Mouse (Mus musculus) heart, embryonic 13.5 days (tissue): ENCODE results near the gene Il1rl2. TPM values are rescaled to one million over a fixed set of nuclear protein-coding genes. Genes with fewer than 3 reads are reported as not detected.

Source experiments
- ATAC-seq: fragments of 200-750 bp; cut with Nextera tagmentation; 2 replicates; pipeline ENCODE4 v1.8.0; 2017; ENCODE audit warnings: moderate TSS enrichment; ENCODE audit not compliant: insufficient number of reproducible peaks, low FRiP score, low TSS enrichment; ENCODE audit errors: extremely low read depth
- H3K27ac ChIP-seq: fragments of 300-500 bp; sonication (generic); replicated peaks from 2 replicates; pipeline ENCODE4 v1.5.1; 2015; ENCODE audit warnings: moderate library complexity, mild to moderate bottlenecking, inconsistent platforms
- H3K27me3 ChIP-seq: fragments of 300-500 bp; sonication (generic); replicated peaks from 2 replicates; pipeline ENCODE4 v1.6.1; 2015; ENCODE audit warnings: mild to moderate bottlenecking, inconsistent platforms
- H3K36me3 ChIP-seq: fragments of 300-500 bp; sonication (generic); 2 replicates; pipeline ENCODE4 v1.6.1; 2015; ENCODE audit warnings: mild to moderate bottlenecking, inconsistent platforms
- H3K4me1 ChIP-seq: fragments of 300-500 bp; sonication (generic); 2 replicates; pipeline ENCODE4 v1.6.1; 2015; ENCODE audit warnings: inconsistent platforms
- H3K4me2 ChIP-seq: fragments of 300-500 bp; sonication (generic); 2 replicates; pipeline ENCODE4 v1.6.1; 2015; ENCODE audit warnings: inconsistent platforms, mild to moderate bottlenecking, moderate library complexity
- H3K4me3 ChIP-seq: fragments of 300-500 bp; sonication (generic); 2 replicates; pipeline ENCODE4 v1.5.1; 2015; ENCODE audit warnings: moderate library complexity, mild to moderate bottlenecking, inconsistent platforms
- H3K9ac ChIP-seq: fragments of 300-500 bp; sonication (generic); 2 replicates; pipeline ENCODE4 v1.6.1; 2015; ENCODE audit warnings: inconsistent platforms, mild to moderate bottlenecking, moderate library complexity
- H3K9me3 ChIP-seq: fragments of 300-500 bp; sonication (generic); 2 replicates; pipeline ENCODE4 v1.6.1; 2016; ENCODE audit warnings: inconsistent platforms
- WGBS: fragments of 180-500 bp; shearing (Covaris S2); methylation state at CpG from one replicate; pipeline ENCODE4 v1.1.7; 2015; ENCODE audit warnings: mixed read lengths; 5-methylcytosine and 5-hydroxymethylcytosine counted together
- polyA plus RNA-seq: library from polyadenylated mRNA; unstranded; fragments of >200 nt; fragmentation: Nextera tagmentation; extraction: Ambion mirVana; gene quantifications from 2 replicates; pipeline ENCODE4 v1.2.1, GENCODE M21; 2015

The Il1rl2 gene
- polyA plus RNA-seq, 1 experiment from 2014 or later, result 3.8 TPM

DNA sequence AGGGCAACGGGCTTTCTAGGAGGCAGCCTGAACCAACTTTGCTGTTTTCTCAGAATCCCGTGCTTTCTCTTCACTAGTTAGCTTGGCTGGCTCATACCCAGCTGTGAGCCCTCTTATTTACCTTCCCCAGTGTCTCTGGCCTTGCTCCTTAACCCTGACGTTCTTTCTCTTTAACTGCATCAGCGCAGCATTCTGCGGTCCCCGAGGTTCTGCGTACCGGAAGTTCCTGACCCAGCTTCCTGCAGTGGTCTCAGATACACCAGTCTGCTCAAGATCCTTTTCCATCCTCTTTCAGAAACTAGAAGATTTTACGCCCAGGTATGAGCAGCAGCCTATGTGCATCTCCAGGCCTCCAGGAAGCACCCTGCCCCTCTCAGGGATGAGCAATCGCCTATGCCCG is 56.6 kb downstream of the Il1rl2 start:
- no peaks in the 10 kb centered on the region for H3K9me3 ChIP-seq
- H3K4me3 ChIP-seq, result no peak overlapping the region
- no peak overlapping the region for H3K27ac ChIP-seq
- H3K9ac ChIP-seq, result no peak overlapping the region
- H3K36me3 ChIP-seq, result no peaks in the 10 kb centered on the region
- H3K27me3 ChIP-seq, result no peaks in the 10 kb centered on the region
- ATAC-seq, result no peak
- no peak overlapping the region for H3K4me2 ChIP-seq
- peaks cover 6% of the 10 kb centered on the region for H3K4me1 ChIP-seq
- WGBS, result 80% methylated on average over 11 of the region's 11 CpGs

DNA sequence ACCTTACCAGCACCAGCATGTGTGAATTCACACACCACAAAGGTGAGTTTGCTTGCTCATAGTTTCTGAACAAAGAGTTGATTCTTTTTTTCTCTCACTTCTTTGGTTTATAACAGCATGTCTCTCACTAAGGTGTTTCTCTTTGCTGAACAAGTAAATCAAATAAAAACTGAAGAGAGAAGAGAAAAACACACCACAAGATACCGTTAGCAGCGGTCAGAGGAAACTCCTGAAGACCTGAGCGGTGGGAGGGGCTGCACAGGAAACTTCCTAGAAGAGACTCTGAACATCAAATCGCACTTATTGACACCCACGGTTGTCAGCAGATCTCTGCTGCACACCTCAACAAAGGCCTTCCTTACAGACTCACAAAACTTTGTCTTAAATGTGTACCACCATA is 58.4 kb downstream of the Il1rl2 start:
- Histone ChIP-seq H3K9ac (no peak overlapping the region), H3K36me3 (no peaks in the 10 kb centered on the region), H3K4me2 (no peak overlapping the region), H3K27ac (no peak overlapping the region), H3K9me3 (peaks cover 2% of the 10 kb centered on the region; the same call in 1 of the 2 replicates), H3K27me3 (no peaks in the 10 kb centered on the region), H3K4me1 (no peaks in the 10 kb centered on the region), H3K4me3 (no peak overlapping the region)
- ATAC-seq, result no peak
- 75% methylated on average over 5 of the region's 5 CpGs for WGBS

DNA sequence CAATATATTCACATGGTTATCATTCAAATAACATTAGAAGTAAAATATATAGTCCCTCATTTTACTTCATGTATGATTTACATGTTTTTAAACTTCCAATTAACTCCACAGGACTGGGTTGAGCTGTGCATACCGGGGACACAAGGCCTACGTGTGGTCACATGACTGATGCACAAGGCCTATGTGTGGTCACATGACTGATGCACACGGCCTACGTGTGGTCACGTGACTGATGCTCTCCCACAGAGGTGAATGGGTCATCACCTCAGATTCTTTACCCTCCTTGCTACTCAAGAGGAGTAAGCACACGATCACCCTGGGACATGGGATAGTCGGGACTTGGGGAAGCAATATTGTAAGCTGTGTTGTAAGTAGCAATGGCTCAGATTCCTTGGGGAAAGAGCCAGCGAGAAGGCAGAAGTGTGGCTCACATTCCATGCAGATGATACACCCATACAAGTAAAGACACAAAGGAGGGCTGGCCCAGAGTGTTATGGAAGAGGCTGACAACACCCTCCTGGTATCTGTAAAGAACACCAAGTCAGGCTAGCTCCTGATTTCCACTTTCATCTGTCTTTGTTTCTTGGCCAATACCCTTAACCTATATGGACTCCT is 60.6 kb downstream of the Il1rl2 start:
- no peaks in the 10 kb centered on the region for H3K36me3 ChIP-seq
- 82% methylated on average over 8 of the region's 8 CpGs for WGBS
- no peaks in the 10 kb centered on the region for H3K27me3 ChIP-seq
- H3K9me3 ChIP-seq, result peaks cover 14% of the 10 kb centered on the region
- ATAC-seq, result no peak
- H3K4me2 ChIP-seq, result no peak overlapping the region
- H3K4me3 ChIP-seq, result no peak overlapping the region
- no peak overlapping the region for H3K27ac ChIP-seq
- no peak overlapping the region for H3K9ac ChIP-seq
- H3K4me1 ChIP-seq, result no peaks in the 10 kb centered on the region

DNA sequence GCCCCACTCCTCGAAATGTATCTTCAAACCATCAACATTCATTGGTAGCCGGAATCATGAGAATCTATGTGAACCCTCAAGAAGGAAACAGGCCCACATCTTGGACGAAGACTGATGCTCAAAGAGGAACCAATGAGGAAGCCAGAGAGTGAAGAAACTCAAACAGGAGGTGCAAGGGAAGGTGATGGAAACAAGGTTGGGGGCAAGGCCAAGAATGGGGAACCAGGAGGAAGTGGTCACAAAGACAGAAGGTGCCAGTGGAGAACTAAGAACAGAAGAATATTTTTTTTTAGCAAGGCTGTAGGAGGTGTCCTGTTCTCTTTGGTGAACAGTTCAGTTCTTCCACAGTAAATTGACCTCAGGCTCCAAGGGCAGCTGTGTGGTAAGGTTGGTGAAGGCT is 67.0 kb downstream of the Il1rl2 start:
- no peaks in the 10 kb centered on the region for H3K27me3 ChIP-seq
- H3K27ac ChIP-seq, result no peak overlapping the region
- no peak overlapping the region for H3K4me2 ChIP-seq
- no peaks in the 10 kb centered on the region for H3K4me1 ChIP-seq
- ATAC-seq, result no peak
- no peaks in the 10 kb centered on the region for H3K36me3 ChIP-seq
- WGBS, result 75% methylated on average over 3 of the region's 3 CpGs
- H3K9me3 ChIP-seq, result peaks cover 14% of the 10 kb centered on the region
- H3K9ac ChIP-seq, result no peak overlapping the region
- no peak overlapping the region for H3K4me3 ChIP-seq

DNA sequence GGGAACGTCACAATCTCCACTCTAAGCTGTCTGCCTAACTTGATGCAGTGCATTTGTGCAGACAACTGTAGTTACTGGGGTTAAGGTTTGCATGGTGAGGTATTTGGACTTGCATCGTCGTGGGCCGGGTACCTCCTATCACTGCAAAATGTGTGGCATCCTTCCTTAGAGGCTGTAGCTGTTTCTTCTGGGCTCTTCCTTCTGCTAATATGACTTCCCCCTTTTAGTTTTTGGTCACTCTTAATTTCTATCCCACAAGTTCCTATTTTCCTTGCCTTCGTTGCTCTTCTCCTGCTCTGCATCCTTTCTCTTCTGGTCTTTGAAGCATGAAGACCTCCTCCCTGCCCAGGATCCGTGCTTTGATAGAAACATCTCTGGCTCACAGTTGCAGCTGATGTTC is 68.1 kb downstream of the Il1rl2 start:
- Histone ChIP-seq H3K4me2 (no peak overlapping the region), H3K27ac (no peak overlapping the region), H3K36me3 (no peaks in the 10 kb centered on the region), H3K27me3 (no peaks in the 10 kb centered on the region), H3K4me3 (no peak overlapping the region), H3K9me3 (peaks cover 14% of the 10 kb centered on the region), H3K9ac (no peak overlapping the region), H3K4me1 (no peaks in the 10 kb centered on the region)
- 65% methylated on average over 6 of the region's 6 CpGs for whole genome bisulfite sequencing
- ATAC-seq, result no peak

DNA sequence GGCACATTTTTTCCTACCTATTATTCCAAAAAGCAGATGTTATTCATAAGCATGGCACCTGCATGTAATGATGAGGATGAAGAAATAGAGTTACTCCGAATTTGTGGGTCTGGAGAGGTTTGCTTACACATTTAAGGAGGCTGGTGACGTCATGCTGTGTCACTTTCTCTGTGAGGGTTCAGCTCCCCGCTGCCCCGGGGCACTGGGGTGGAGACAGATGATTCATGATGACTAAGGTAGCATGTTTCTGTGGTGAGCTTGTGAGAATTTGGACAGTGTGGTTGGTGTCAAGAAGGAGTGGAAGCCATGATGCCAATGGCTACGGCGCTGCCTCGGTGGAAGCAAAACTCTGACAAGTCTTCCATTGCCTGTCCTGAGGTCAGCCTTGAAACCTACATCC is 68.8 kb downstream of the Il1rl2 start:
- no peak for ATAC-seq
- no peaks in the 10 kb centered on the region for H3K36me3 ChIP-seq
- WGBS, result 71% methylated on average over 7 of the region's 7 CpGs
- H3K9ac ChIP-seq, result no peak overlapping the region
- H3K27me3 ChIP-seq, result no peaks in the 10 kb centered on the region
- H3K4me1 ChIP-seq, result no peaks in the 10 kb centered on the region
- peaks cover 8% of the 10 kb centered on the region for H3K9me3 ChIP-seq
- no peak overlapping the region for H3K4me3 ChIP-seq
- H3K4me2 ChIP-seq, result no peak overlapping the region
- no peak overlapping the region for H3K27ac ChIP-seq

DNA sequence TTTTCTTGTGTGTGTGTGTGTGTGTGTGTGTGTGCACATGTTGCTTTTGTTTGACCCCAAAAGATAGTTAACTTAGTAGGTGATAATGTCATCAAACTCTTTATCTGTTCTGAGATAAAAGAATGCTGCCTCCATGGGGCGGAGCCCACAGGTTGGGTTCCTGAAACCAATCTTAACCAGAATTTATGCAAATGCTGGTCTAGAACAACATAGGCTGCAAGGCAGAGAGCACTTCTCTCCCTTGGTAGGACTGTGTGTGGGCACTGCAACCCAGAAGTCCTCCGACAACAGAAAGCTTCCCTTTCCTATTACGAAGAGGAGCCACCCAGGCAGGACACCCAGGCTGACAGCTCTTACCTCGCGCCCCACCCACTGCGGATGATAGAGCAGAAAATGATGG is 75.2 kb downstream of the Il1rl2 start:
- 86% methylated on average over 6 of the region's 6 CpGs for WGBS
- Histone ChIP-seq H3K4me2 (no peak overlapping the region), H3K9ac (no peak overlapping the region), H3K4me3 (no peak overlapping the region), H3K4me1 (no peaks in the 10 kb centered on the region), H3K27me3 (no peaks in the 10 kb centered on the region), H3K36me3 (no peaks in the 10 kb centered on the region), H3K9me3 (no peaks in the 10 kb centered on the region), H3K27ac (no peak overlapping the region)
- no peak for ATAC-seq

DNA sequence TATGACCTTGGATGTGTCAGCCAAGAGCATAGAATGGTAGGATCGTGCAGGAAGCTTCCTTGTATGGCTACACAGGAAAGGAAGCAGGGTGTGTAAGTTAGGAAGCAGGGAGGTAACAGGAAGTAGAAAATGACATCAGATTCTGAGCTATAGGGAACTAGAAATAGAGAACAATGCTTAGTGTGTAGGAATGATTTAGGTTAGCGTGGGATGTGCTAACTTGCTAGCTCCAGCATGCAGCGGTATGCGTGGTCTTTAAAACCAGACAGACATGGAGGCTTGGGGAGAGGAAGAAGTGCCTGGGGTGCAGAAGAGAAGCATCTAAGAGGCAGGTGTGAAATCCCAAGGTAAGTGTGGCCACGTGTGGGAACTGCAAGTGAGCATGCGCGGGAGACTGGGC is 80.3 kb downstream of the Il1rl2 start:
- H3K4me2 ChIP-seq, result no peak overlapping the region
- no peaks in the 10 kb centered on the region for H3K36me3 ChIP-seq
- ATAC-seq, result no peak
- 0 out of 2 replicates have a peak, but pooled peaks cover 4% of the 10 kb centered on the region for H3K9me3 ChIP-seq
- H3K27me3 ChIP-seq, result no peaks in the 10 kb centered on the region
- no peak overlapping the region for H3K9ac ChIP-seq
- H3K27ac ChIP-seq, result no peak overlapping the region
- 74% methylated on average over 7 of the region's 7 CpGs for WGBS
- no peak overlapping the region for H3K4me3 ChIP-seq
- H3K4me1 ChIP-seq, result no peaks in the 10 kb centered on the region

DNA sequence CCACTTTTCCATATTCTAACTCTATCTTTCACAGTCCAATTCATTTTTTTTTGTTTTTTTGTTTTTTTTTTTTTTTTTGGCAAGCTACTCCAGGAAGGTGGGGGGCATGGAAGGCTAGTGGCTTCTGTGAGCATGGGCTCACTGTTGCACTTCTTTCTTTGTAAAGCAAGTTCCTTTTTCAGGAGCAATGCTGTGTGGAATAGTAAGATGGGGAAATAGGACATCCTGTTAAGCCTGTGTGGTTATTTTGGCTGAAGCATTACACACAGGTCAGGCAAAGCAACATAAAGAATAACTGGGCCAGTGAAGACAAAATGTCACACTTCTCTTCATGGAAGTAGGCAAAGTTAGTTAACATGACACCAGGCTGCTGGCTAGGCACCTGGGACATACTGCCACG is 85.5 kb downstream of the Il1rl2 start:
- H3K9ac ChIP-seq, result no peak overlapping the region
- H3K27me3 ChIP-seq, result no peaks in the 10 kb centered on the region
- no peaks in the 10 kb centered on the region for H3K4me1 ChIP-seq
- 56% methylated on average over 1 of the region's 1 CpGs for WGBS
- no peaks in the 10 kb centered on the region for H3K36me3 ChIP-seq
- H3K4me2 ChIP-seq, result no peak overlapping the region
- H3K27ac ChIP-seq, result no peak overlapping the region
- H3K4me3 ChIP-seq, result no peak overlapping the region
- no peak for ATAC-seq
- 0 out of 2 replicates have a peak, but pooled peaks cover 4% of the 10 kb centered on the region for H3K9me3 ChIP-seq

DNA sequence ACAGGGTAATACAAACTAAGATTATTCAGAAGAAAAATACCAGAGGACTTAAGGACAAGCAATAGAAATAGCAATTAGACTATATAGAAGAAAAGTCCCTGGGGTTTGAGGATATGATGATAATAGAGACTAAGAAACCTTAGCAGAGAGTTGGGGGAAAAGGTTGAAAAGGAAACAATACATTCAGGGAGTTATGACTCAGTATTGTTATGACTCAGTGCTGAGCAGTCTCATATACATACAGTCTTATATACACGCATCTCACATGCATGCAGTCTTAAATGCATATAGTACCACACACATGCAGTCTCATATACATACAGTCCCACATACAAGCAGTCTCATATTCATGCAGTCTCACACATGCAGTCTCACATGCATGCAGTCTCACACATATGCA is 88.6 kb downstream of the Il1rl2 start:
- Histone ChIP-seq H3K36me3 (no peaks in the 10 kb centered on the region), H3K4me3 (no peak overlapping the region), H3K9me3 (0 out of 2 replicates have a peak, but pooled peaks cover 4% of the 10 kb centered on the region), H3K27me3 (no peaks in the 10 kb centered on the region), H3K4me1 (no peaks in the 10 kb centered on the region), H3K9ac (no peak overlapping the region), H3K27ac (no peak overlapping the region), H3K4me2 (no peak overlapping the region)
- WGBS, result 84% methylated on average over 1 of the region's 1 CpGs
- no peak for ATAC-seq

DNA sequence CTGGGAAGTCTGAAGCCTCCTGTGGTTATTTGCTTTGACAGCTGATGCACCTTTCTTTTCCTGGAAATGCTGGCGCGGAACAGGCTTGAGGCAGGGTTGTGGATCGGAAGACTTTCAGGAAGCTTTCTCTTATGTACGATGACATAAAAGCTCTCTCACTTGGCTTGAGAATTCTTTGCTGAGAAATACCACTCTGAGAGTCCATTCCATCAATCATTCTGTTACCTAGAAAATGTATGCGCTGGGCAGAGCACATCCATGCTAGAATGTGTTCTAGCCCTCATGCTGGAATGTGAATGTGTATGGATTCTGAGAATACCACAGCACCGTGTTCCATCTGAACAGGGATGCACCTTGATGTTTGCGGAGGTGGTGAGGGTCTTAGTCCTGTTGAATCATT is 89.9 kb downstream of the Il1rl2 start:
- Histone ChIP-seq H3K36me3 (no peaks in the 10 kb centered on the region), H3K4me2 (no peak overlapping the region), H3K9me3 (0 out of 2 replicates have a peak, but pooled peaks cover under 1% of the 10 kb centered on the region), H3K9ac (no peak overlapping the region), H3K4me1 (no peaks in the 10 kb centered on the region), H3K4me3 (no peak overlapping the region), H3K27ac (no peak overlapping the region), H3K27me3 (no peaks in the 10 kb centered on the region)
- no peak for ATAC-seq
- 75% methylated on average over 7 of the region's 7 CpGs for WGBS

DNA sequence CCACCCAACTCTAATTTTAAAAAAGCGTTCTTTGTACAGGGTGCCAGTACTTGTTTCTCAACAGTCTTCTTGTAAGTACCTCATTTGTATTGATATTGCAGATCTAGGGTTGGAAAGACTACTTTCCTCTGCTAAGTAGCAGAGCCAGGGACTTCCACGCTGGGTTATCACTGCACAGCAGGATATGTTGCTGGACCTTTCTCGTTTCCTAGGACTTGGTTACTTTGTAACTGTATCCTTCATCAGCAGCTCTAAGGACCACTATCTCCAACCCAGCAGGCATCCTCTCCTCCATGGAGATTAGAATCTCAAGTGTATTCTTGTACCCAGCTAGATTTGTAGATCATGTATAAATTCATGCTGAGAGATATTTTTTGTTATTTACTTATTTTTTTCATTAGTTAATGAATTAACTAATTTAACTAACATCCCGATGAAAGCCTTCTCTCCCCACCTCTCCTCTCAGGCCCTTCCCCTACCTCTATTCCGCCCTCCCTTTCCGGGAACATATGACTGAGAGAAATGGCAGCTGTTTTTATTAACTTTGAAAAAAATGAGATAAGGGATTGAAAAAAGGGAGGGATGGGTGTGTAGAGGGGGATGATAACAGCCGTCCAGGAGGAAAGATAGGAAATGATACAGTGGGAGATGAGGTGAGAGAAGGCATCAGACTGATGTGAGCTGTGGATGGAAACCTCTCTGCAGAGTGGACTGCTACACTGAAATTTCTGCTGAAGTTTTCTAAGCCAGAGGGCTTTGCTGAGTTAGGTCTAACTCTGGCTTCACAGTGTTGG is 90.7 kb downstream of the Il1rl2 start:
- WGBS, result 35% methylated on average over 7 of the region's 7 CpGs
- no peaks in the 10 kb centered on the region for H3K4me1 ChIP-seq
- H3K27me3 ChIP-seq, result no peaks in the 10 kb centered on the region
- no peak overlapping the region for H3K4me2 ChIP-seq
- no peak overlapping the region for H3K4me3 ChIP-seq
- no peaks in the 10 kb centered on the region for H3K9me3 ChIP-seq
- no peak overlapping the region for H3K9ac ChIP-seq
- no peak overlapping the region for H3K27ac ChIP-seq
- no peaks in the 10 kb centered on the region for H3K36me3 ChIP-seq
- no peak for ATAC-seq
